Mouse (Mus musculus): ENCODE results near the gene Mrps18b. TPM values are rescaled to one million over a fixed set of nuclear protein-coding genes. Genes with fewer than 3 reads are reported as not detected.
"Not testable (repeated sequence)": the region's sequence is repeated elsewhere in the genome, so short reads cannot be mapped to it uniquely, and the experiment has no call there.

The Mrps18b gene
- 72.5 and 75.7 TPM in 2 replicates for polyA plus RNA-seq (2015; fragmentation: Nextera tagmentation; extraction: Ambion mirVana)

DNA sequence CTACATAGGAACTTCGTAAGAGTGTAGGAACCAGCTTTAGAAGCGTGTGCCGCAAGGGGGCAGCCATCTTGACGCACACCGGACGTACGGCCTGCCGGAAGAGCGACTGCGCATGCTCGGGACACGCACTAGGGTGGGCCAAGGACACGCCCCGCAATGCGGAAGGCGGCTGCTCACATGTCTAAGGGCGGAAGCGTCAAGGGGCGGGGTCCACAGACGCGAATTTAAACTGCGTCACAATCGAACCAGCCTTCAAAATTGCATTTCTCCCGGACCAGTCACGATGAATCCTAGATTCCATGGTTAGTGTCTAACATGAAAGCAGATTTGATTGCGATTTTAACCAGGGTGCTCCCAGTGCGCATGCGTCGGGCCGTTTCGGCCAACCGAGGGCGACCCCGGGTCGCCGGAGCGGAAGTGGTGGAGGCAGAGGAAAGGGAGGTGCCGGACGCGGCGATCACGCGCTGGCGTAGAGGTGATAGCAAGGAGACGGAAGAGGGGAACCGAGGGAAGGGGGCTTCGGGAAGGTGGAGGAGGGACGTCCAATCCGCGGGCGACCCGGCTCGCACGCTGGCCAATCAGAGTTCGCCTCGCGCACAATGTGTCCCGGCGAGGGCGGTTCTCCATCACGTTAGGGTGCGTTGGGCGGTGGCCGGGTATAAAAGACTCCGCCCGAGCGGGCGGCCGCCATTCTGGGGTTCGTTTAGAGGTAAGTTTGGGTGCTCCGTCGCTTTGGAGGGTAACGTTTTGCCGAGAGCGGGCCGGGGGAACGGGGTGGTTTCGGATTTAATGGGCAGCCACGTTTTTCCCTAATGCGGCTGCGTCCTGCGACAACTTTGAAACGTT lies at the start of gene Mrps18b, which contains the start of gene Ppp1r10:
Gene Mrps18b, minus strand, starts transcription at position 93 of the 846 bp plus-strand sequence.
Gene Ppp1r10, plus strand, starts transcription at position 138 of the 846 bp plus-strand sequence.
- Histone ChIP-seq H3K27me3 (no peaks in the 10 kb centered on the region), H3K27ac (replicated peaks) (peak within 1 kb of the TSS; percentile 98), H3K9ac (peak within 1 kb of the TSS; percentile 76), H3K4me3 (replicated peaks) (peak within 1 kb of the TSS; percentile 80), H3K36me3 (peaks cover 19% of the 10 kb centered on the region), H3K4me2 (replicated peaks) (peak within 1 kb of the TSS; percentile 86), H3K4me1 (peaks cover 31% of the 10 kb centered on the region), H3K9me3 (replicated peaks) (no peaks in the 10 kb centered on the region)
- peak; percentile 97 for ATAC-seq (ENCODE audit: insufficient number of reproducible peaks, low FRiP score, low TSS enrichment, low read depth)
- under 1% methylated on average over 83 of the region's 83 CpGs for WGBS

DNA sequence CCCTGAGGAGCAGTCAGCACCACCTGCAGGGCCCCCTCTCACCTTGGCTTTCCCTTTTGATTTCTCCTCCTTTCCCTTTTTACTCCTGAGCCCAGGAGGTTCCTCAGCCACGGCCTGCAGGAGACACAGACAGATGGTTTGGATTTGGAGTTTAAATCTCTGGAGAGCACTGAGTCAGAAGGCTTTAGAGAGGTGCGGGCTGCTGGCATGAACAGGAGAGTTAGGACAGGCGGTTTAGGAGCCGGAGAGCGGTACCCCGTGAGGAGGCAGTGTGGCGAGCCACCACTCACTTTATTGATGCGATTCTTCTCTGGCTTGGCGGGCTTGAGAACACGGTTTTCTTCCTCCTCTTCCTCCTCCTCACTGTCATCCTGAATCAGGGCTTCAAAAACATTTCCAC lies 47.1 kb upstream of the Mrps18b start:
- Histone ChIP-seq H3K27ac (replicated peaks) (no peak overlapping the region), H3K36me3 (peaks cover 74% of the 10 kb centered on the region), H3K4me1 (peaks cover 1% of the 10 kb centered on the region), H3K4me3 (replicated peaks) (no peak overlapping the region), H3K9me3 (replicated peaks) (no peaks in the 10 kb centered on the region), H3K9ac (no peak overlapping the region), H3K4me2 (replicated peaks) (no peak overlapping the region), H3K27me3 (no peaks in the 10 kb centered on the region)
- 77% methylated on average over 10 of the region's 10 CpGs for WGBS
- ATAC-seq (ENCODE audit: insufficient number of reproducible peaks, low FRiP score, low TSS enrichment, low read depth) = no peak

DNA sequence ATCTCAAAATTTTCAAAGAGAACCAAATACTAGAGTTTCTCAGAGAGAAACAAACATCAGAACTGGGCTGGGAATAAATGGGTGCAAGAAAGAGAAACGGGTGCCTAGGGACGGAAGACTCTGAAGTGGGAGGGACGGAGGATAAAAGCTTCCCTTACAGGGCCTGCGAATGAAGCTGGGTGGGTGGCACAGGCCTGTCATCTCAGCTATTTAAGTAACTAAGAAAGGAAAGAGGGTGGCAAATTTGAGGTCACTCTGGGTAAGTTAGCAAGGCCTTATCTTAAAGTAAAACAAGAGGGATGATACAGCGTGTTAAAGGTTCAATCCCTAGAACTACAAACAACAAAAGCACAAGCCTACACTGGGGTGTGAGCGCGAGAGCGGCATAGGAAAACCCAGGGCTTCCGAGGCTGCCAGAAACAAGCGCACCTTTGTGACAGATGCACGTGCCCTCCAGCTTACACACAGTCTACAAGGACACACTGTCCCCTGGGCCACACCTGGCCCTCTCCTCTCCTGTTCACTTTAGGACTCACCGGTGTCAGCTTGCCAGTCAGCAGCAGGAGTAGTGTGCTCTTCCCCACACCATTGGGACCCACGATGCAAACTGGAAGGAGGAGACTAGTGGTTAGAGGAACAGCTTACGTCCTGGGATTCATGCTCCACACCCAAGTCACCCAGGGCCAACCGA lies 42.5 kb upstream of the Mrps18b start:
- Histone ChIP-seq H3K27me3 (no peaks in the 10 kb centered on the region), H3K4me2 (replicated peaks) (no peak overlapping the region), H3K9ac (no peak overlapping the region), H3K4me3 (replicated peaks) (no peak overlapping the region), H3K27ac (replicated peaks) (no peak overlapping the region), H3K36me3 (peaks cover 82% of the 10 kb centered on the region), H3K4me1 (no peaks in the 10 kb centered on the region), H3K9me3 (replicated peaks) (no peaks in the 10 kb centered on the region)
- no peak for ATAC-seq (ENCODE audit: insufficient number of reproducible peaks, low FRiP score, low TSS enrichment, low read depth)
- 95% methylated on average over 15 of the region's 15 CpGs for WGBS

DNA sequence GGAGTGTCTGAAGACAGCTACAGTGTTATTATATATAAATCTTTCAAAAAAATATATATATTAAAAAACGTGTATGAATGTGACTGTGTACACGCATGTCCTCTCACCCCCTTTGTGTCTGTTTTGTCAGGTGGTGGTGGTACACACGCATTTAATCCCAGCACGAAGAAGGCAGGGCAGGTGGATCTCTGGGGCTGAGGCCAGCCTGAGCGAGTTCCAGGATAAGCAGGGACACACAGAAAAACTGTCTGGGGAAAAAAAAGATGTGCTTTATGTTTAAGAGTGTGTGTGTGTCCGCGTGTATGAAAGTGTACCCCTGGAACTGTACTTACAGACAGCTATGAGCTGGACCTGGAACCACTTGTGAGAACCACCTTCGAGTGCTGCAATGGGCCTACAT lies 38.5 kb upstream of the Mrps18b start:
- no peak overlapping the region for H3K27ac ChIP-seq (replicated peaks)
- no peak overlapping the region for H3K4me2 ChIP-seq (replicated peaks)
- H3K36me3 ChIP-seq = peaks cover 43% of the 10 kb centered on the region
- no peaks in the 10 kb centered on the region for H3K9me3 ChIP-seq (replicated peaks)
- H3K9ac ChIP-seq = no peak overlapping the region
- WGBS = 75% methylated on average over 8 of the region's 8 CpGs
- no peak for ATAC-seq (ENCODE audit: insufficient number of reproducible peaks, low FRiP score, low TSS enrichment, low read depth)
- no peaks in the 10 kb centered on the region for H3K27me3 ChIP-seq
- H3K4me3 ChIP-seq (replicated peaks) = no peak overlapping the region
- no peaks in the 10 kb centered on the region for H3K4me1 ChIP-seq

DNA sequence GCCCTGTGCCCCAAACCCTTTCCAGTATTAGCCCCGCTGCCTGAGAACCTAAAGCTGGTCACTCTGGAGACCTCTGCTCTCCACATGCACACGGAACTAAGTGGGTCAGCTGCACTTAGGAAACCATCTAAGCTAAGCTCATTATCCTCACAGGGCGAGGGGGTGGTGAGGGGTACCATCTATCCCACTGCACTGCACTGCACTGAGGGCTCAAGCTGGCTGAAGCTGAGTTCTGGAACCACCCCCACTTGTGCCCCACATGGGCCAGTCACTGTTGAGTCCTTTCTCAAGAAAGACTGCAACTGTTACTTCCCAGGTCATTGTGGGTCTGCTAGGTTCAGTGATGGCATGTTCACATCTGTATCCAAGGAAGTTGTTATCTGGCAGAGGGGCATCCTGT lies 36.4 kb upstream of the Mrps18b start:
- H3K9ac ChIP-seq; H3K4me2 ChIP-seq (replicated peaks); H3K9me3 ChIP-seq (replicated peaks); H3K27ac ChIP-seq (replicated peaks); H3K4me3 ChIP-seq (replicated peaks); ATAC-seq (ENCODE audit: insufficient number of reproducible peaks, low FRiP score, low TSS enrichment, low read depth); H3K27me3 ChIP-seq; H3K4me1 ChIP-seq: not testable (repeated sequence)
- peaks cover 22% of the 10 kb centered on the region for H3K36me3 ChIP-seq
- WGBS = 87% methylated on average over 2 of the region's 3 CpGs

DNA sequence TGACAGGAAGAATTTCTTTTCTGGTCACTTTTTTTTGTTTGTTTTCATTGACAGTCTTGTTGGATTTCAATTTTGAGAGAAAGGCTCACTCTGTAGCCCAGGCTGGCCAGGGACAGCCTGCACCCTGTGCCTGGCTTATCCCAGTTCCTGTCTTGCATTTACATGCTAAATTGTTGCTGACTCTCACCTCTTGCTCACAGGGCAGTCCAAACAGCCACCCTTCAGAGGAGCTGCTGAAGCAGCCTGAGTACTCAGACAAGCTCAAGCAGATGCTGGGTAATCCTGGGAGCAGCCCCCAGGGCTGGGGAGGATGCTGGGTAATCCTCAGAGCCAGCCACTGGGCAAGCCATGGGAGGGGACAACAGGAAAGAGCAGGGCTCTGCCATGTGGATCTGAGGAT lies 34.8 kb upstream of the Mrps18b start:
- H3K36me3 ChIP-seq; H3K4me2 ChIP-seq (replicated peaks); H3K27me3 ChIP-seq; H3K9ac ChIP-seq; H3K27ac ChIP-seq (replicated peaks); H3K4me3 ChIP-seq (replicated peaks); H3K4me1 ChIP-seq; H3K9me3 ChIP-seq (replicated peaks); ATAC-seq (ENCODE audit: insufficient number of reproducible peaks, low FRiP score, low TSS enrichment, low read depth): not testable (repeated sequence)

DNA sequence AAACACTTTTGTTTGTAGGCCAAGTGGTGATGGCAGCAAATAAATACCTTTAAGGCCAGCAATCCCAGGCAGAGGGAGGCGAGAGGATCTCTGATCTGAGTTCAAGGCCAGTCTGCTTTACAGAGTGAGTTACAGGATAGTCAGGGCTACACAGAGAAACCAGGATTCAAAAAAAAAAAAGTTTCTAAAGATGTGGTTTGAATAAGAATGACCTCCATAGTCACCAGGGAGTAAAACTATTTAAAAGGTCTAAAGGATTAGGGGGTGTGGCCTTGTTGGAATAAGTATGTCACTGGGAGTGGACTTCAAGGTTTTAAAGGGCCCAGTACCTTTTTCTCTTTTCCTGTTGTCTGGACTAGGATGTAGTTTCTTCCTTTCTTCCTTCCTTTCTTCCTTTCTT lies 23.8 kb upstream of the Mrps18b start:
- Histone ChIP-seq H3K27ac (replicated peaks) (no peak overlapping the region), H3K9me3 (replicated peaks) (no peaks in the 10 kb centered on the region), H3K27me3 (no peaks in the 10 kb centered on the region), H3K9ac (no peak overlapping the region), H3K36me3 (no peaks in the 10 kb centered on the region), H3K4me1 (no peaks in the 10 kb centered on the region), H3K4me2 (replicated peaks) (no peak overlapping the region), H3K4me3 (replicated peaks) (no peak overlapping the region)
- WGBS = 53% methylated on average over 1 of the region's 1 CpGs
- no peak for ATAC-seq (ENCODE audit: insufficient number of reproducible peaks, low FRiP score, low TSS enrichment, low read depth)

DNA sequence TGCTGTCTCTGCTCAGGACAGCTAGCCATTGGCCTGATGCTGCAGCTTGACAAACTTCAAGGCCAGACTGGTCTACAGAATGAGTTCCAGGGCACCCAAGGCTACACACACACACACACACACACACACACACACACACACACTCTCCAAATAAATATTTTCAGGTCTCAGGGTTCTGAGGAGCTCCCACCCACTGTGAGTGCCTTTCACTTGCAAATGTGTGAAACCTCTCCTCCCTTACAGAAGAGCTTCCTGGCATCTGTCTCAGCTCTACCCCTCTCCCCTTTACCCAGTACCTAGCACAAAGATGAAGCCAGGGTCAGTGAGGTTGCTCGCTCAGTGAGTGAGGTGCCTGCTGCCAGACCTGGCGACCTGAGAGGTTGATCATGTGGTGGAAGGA lies 22.9 kb upstream of the Mrps18b start:
- Histone ChIP-seq H3K4me3 (replicated peaks) (no peak overlapping the region), H3K4me1 (no peaks in the 10 kb centered on the region), H3K4me2 (replicated peaks) (no peak overlapping the region), H3K9ac (no peak overlapping the region), H3K9me3 (replicated peaks) (no peaks in the 10 kb centered on the region), H3K36me3 (no peaks in the 10 kb centered on the region), H3K27ac (replicated peaks) (no peak overlapping the region), H3K27me3 (no peaks in the 10 kb centered on the region)
- no peak for ATAC-seq (ENCODE audit: insufficient number of reproducible peaks, low FRiP score, low TSS enrichment, low read depth)
- 39% methylated on average over 2 of the region's 2 CpGs for WGBS

DNA sequence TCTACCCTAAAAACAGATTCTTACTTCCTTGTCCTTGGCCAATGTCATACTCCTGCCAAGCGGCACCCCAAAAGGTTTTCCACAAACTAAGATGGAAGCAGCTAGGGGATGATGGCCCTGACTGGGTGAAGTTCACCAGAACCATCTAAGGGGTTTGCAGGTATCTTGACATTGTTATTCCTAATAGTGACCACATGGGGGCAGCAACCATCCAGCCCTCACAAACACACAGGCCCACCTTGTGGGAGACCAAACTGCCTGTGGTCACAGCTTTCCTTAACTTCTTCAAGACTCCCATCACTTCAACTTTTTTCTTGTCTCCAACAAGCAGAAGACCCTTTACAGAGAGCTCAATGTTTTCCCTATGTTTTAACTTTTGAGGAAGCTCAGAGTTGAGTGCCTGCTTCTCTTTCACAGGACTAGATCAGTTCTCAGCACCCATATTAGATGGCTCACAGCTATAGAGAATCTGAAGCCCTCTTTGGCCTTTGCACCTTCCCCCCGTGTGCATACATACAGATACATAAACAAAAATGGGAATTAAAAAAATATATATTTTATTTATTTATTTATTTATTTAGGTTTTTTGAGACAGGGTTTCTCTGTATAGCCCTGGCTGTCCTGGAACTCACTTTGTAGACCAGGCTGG lies 21.6 kb upstream of the Mrps18b start:
- H3K9me3 ChIP-seq (replicated peaks) = no peaks in the 10 kb centered on the region
- H3K27me3 ChIP-seq = no peaks in the 10 kb centered on the region
- H3K27ac ChIP-seq (replicated peaks) = no peak overlapping the region
- H3K4me1 ChIP-seq = no peaks in the 10 kb centered on the region
- H3K9ac ChIP-seq = no peak overlapping the region
- no peak overlapping the region for H3K4me3 ChIP-seq (replicated peaks)
- no peak for ATAC-seq (ENCODE audit: insufficient number of reproducible peaks, low FRiP score, low TSS enrichment, low read depth)
- WGBS = 45% methylated on average over 2 of the region's 2 CpGs
- H3K4me2 ChIP-seq (replicated peaks) = no peak overlapping the region
- no peaks in the 10 kb centered on the region for H3K36me3 ChIP-seq

DNA sequence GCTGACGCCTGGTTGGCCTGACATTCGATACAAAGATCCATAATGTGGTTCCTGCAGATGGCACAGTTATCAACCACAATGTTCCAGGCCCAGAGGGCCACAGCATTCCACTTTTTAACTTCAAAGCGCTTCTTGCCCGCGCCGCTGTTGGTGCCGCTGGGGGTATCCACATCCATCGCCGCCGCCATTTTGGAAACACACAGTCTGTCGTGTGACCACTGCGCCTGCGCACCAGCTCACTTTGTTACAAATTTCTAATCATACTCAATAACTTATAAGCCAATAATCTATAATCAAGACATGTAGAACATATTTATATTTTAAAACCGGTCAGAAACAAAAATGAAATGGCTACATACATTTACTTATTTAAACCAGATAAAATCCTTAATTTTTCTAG lies 19.6 kb upstream of the Mrps18b start:
- H3K4me3 ChIP-seq (replicated peaks); H3K9ac ChIP-seq; H3K4me2 ChIP-seq (replicated peaks); H3K4me1 ChIP-seq; ATAC-seq (ENCODE audit: insufficient number of reproducible peaks, low FRiP score, low TSS enrichment, low read depth); H3K36me3 ChIP-seq; H3K27ac ChIP-seq (replicated peaks); H3K9me3 ChIP-seq (replicated peaks); H3K27me3 ChIP-seq: not testable (repeated sequence)
- 80% methylated on average over 14 of the region's 14 CpGs for WGBS

DNA sequence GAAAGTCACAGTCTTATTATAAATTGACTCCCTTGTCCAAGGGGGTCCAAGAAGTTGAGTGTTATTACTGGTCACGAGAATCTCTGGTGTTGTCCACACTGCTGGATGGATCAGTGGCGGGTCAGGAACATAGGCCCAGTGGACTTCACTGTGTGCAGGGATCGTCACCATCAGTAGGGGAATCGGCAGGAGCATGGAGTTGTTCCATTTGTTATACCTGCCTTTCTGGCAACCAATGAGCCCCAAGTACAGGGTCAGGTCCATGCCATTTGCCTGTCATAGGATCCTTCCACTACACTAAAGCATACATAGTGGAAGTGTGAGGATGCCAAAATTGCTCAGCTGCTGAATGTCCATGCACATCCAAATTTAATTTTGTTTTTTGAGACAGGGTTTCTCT lies 16.4 kb upstream of the Mrps18b start:
- Histone ChIP-seq H3K27me3 (no peaks in the 10 kb centered on the region), H3K9me3 (replicated peaks) (no peaks in the 10 kb centered on the region), H3K36me3 (peaks cover 40% of the 10 kb centered on the region), H3K4me3 (replicated peaks) (no peak overlapping the region), H3K4me2 (replicated peaks) (no peak overlapping the region), H3K4me1 (no peaks in the 10 kb centered on the region), H3K9ac (no peak overlapping the region), H3K27ac (replicated peaks) (no peak overlapping the region)
- WGBS = 84% methylated on average over 4 of the region's 4 CpGs
- no peak for ATAC-seq (ENCODE audit: insufficient number of reproducible peaks, low FRiP score, low TSS enrichment, low read depth)

All from embryonic facial prominence, embryonic 15.5 days (tissue).